In the genomic region with DNA sequence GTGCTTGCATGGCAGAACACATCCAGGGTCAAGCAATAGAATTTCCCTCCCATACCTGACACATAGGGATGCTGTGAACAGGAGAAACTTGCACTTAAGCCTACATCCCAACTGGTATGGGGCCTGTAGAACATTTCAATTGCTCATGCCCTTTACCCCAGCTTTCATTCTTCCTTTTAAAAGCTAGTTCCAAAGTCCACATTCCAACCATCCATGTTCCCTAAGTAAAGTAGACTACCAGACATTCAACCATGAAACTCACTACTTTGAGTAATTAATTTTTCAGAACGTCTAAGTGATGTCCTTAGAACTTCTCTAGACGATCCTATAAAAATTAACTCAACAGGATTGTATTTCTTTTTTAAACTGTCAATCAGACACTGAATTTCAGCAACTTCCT, we compare ENCODE assay signal across 20 mouse cellular contexts.
DNase-seq lines count a peak whose midpoint lies in the region; ATAC-seq and TF ChIP-seq lines count a peak whose summit lies in the region.
"Had no signal": no experiment of that assay in that cellular context is flagged by ENCODE, and none has a peak within 500 bp of the region (broad histone marks: within the 10 kb centered on the region; RNA-seq: fewer than 3 reads in every experiment).

No protein-coding gene starts in this region.

- no peak for TF ChIP-seq CTCF in kidney, adult 2 months (conservative IDR thresholded peaks at IDR 0.05; ENCODE audit: insufficient read depth, insufficient read length, low read depth, low read length)
- no peak for TF ChIP-seq CTCF in liver, adult 2 months (IDR thresholded peaks at IDR 0.05; ENCODE audit: low read depth, low read length)

- H3K79me2 ChIP-seq in liver, adult 2 months (ENCODE audit: control insufficient read depth, insufficient read depth, low read length), result no peaks in the 10 kb centered on the region

- ATAC-seq in liver, embryonic 12.5 days, result no peak
- ATAC-seq: activated CD4-positive, CD25-positive, alpha-beta regulatory T cell, adult 4 months; CD4-positive, CD25-positive, alpha-beta regulatory T cell, adult 4 months; Patski had no signal

- TF ChIP-seq POLR2A in kidney, adult 2 months (IDR thresholded peaks at IDR 0.05; ENCODE audit: low read depth, low read length), result no peak
- no peak for TF ChIP-seq POLR2A in liver, adult 2 months (IDR thresholded peaks at IDR 0.05; ENCODE audit: extremely low read depth, insufficient read depth, low read length)

- H3K36me3 ChIP-seq in kidney, adult 2 months (ENCODE audit: control insufficient read depth, insufficient read depth, low read length), result no peaks in the 10 kb centered on the region
- no peaks in the 10 kb centered on the region for H3K36me3 ChIP-seq in liver, adult 2 months (ENCODE audit: control insufficient read depth, insufficient read depth, low read length)
- H3K36me3 ChIP-seq in liver, embryonic 12.5 days, result no peaks in the 10 kb centered on the region
- H3K36me3 ChIP-seq: G1E had no signal

- H3K4me3 ChIP-seq in kidney, adult 2 months (ENCODE audit: insufficient read depth, low read depth, low read length), result no peak overlapping the region
- H3K4me3 ChIP-seq in liver, adult 2 months (ENCODE audit: insufficient read depth, low read depth, low read length), result no peak overlapping the region
- H3K4me3 ChIP-seq in liver, embryonic 12.5 days, result no peak overlapping the region

- no peaks in the 10 kb centered on the region for H3K27me3 ChIP-seq in kidney, adult 2 months (replicated peaks; ENCODE audit: control insufficient read depth, insufficient read depth, low read length)
- no peaks in the 10 kb centered on the region for H3K27me3 ChIP-seq in liver, adult 2 months (ENCODE audit: control insufficient read depth, insufficient read depth, low read length)
- no peaks in the 10 kb centered on the region for H3K27me3 ChIP-seq in liver, embryonic 12.5 days (replicated peaks)
- H3K27me3 ChIP-seq: Patski had no signal

- H3K9me3 ChIP-seq in liver, embryonic 12.5 days (replicated peaks), result no peaks in the 10 kb centered on the region

- 27% methylated on average over 2 of the region's 2 CpGs for WGBS in kidney, adult 2 months
- WGBS in liver, adult 2 months, result 83% methylated on average over 2 of the region's 2 CpGs
- 59% methylated on average over 2 of the region's 2 CpGs for WGBS in liver, embryonic 12.5 days (ENCODE audit: insufficient replicate concordance)

- H3K4me1 ChIP-seq in kidney, adult 2 months (ENCODE audit: control insufficient read depth, insufficient read depth, low read length), result 0 out of 2 replicates have a peak, but pooled peaks cover 4% of the 10 kb centered on the region
- no peaks in the 10 kb centered on the region for H3K4me1 ChIP-seq in liver, adult 2 months (ENCODE audit: control insufficient read depth, insufficient read depth, low read length)
- H3K4me1 ChIP-seq in liver, embryonic 12.5 days, result no peaks in the 10 kb centered on the region

- no peak overlapping the region for H3K9ac ChIP-seq in liver, adult 2 months (ENCODE audit: low read depth, low read length)
- H3K9ac ChIP-seq in liver, embryonic 12.5 days, result no peak overlapping the region

- peak; percentile 57 for DNase-seq in kidney, adult 2 months
- DNase-seq in kidney, postnatal 4 days, result no peak
- peak; percentile 57 for DNase-seq in kidney, adult 9 months
- no peak for DNase-seq in kidney, postnatal 25 days
- DNase-seq in liver, adult 2 months (ENCODE audit: extremely low read depth, low read depth, low spot score), result peak; percentile 22
- DNase-seq: adrenal gland, adult 2 months; adrenal gland, adult 8-10 months; adrenal gland, postnatal 10 days; adrenal gland, postnatal 14 days; adrenal gland, postnatal 25 days; adrenal gland, postnatal 36 days; B cell, adult 2 months; cerebellum, adult 11 months; cerebellum, adult 11-12 months; cerebellum, adult 18-20 months had no signal

- no peak overlapping the region for H3K27ac ChIP-seq in kidney, adult 2 months (ENCODE audit: insufficient read depth, low read depth, low read length)
- H3K27ac ChIP-seq in liver, adult 2 months (replicated peaks; ENCODE audit: insufficient read depth, low read depth, low read length), result no peak overlapping the region
- H3K27ac ChIP-seq in liver, embryonic 12.5 days, result no peak overlapping the region

- no peak overlapping the region for H3K4me2 ChIP-seq in liver, embryonic 12.5 days

Comparison
In these comparisons a context has a peak if more than half of its experiments do, and no peak if none do; other contexts are left out.
1. DNase-seq: peak in kidney, adult 2 months (single experiment), kidney, adult 9 months (single experiment) and liver, adult 2 months (single experiment); none in kidney, postnatal 4 days (0 of 2) and kidney, postnatal 25 days (0 of 2).